Comparison of ENCODE assay signal across 15 mouse cellular contexts in the genomic region with DNA sequence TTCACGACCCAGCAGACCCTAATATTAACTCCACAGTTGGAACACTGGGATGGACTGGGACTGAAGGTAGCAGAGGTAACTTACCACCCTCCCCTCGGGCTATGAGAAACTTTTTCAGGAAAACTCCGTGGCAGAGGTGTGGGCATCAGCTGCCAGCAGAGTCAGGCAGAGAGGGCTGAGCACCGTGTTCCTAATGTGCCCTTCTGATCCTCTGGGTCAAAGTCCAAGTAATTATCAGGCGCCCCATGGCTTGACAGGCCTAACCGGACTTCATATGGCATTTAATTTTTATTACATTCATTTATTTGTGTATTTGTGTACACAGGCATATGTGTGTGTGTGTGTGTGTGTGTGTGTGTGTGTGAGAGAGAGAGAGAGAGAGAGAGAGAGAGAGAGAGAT.
"Had no signal": no experiment of that assay in that cellular context is flagged by ENCODE, and none has a peak within 500 bp of the region (broad histone marks: within the 10 kb centered on the region; RNA-seq: fewer than 3 reads in every experiment).

No protein-coding gene starts in this region.

- H3K9ac ChIP-seq: kidney, embryonic 15.5 days; limb, embryonic 13.5 days; liver, embryonic 13.5 days; lung, embryonic 14.5 days; midbrain, embryonic 13.5 days had no signal

- H3K4me2 ChIP-seq: kidney, embryonic 15.5 days; limb, embryonic 13.5 days; liver, embryonic 13.5 days; lung, embryonic 14.5 days; midbrain, embryonic 13.5 days had no signal

- H3K27me3 ChIP-seq: kidney, embryonic 15.5 days; limb, embryonic 13.5 days; midbrain, embryonic 13.5 days had no signal

- H3K4me1 ChIP-seq: limb, embryonic 13.5 days; liver, embryonic 13.5 days; midbrain, embryonic 10.5 days; midbrain, embryonic 13.5 days had no signal

- H3K4me3 ChIP-seq: kidney, embryonic 15.5 days; layer of hippocampus, adult 2 months; limb, embryonic 10.5 days; limb, embryonic 13.5 days; liver, embryonic 13.5 days; megakaryocyte, embryonic 14.5 days; midbrain, embryonic 10.5 days; midbrain, embryonic 13.5 days had no signal

- H3K9me3 ChIP-seq: kidney, embryonic 15.5 days; limb, embryonic 10.5 days; limb, embryonic 13.5 days; liver, embryonic 13.5 days; megakaryocyte, embryonic 14.5 days; midbrain, embryonic 10.5 days; midbrain, embryonic 13.5 days had no signal

- ATAC-seq: midbrain, embryonic 13.5 days had no signal

- H3K27ac ChIP-seq: kidney, embryonic 15.5 days; layer of hippocampus, adult 2 months; limb, embryonic 10.5 days; limb, embryonic 13.5 days; liver, embryonic 13.5 days; midbrain, embryonic 10.5 days; midbrain, embryonic 13.5 days had no signal

- DNase-seq: kidney, postnatal 14 days; layer of hippocampus, adult 9-11 months; liver; liver, embryonic 13.5 days; lung, embryonic 14.5 days; lung, postnatal 10 days; lung, postnatal 36 days; thymus, postnatal 25 days had no signal

- H3K36me3 ChIP-seq: kidney, embryonic 15.5 days; limb, embryonic 10.5 days; limb, embryonic 13.5 days; liver, embryonic 13.5 days; midbrain, embryonic 10.5 days; midbrain, embryonic 13.5 days had no signal
